Mouse (Mus musculus) forebrain, postnatal 0 days (tissue): ENCODE results near the gene Glis2. TPM values are rescaled to one million over a fixed set of nuclear protein-coding genes. Genes with fewer than 3 reads are reported as not detected.

Experiments
- ATAC-seq: fragments of 200-750 bp; cut with Nextera tagmentation; 2 replicates; pipeline ENCODE4 v1.8.0; 2017; ENCODE audit warnings: mild to moderate bottlenecking, moderate library complexity
- DNase-seq: peaks from one replicate; pipeline ENCODE4 v3.0.0-alpha.2; 2015
- H3K27ac ChIP-seq: fragments of 300-500 bp; sonication (generic); 2 replicates; pipeline ENCODE4 v1.5.1; 2014; ENCODE audit warnings: low read depth, mild to moderate bottlenecking, antibody characterized with exemption, low read length, moderate library complexity, mixed read lengths
- H3K27me3 ChIP-seq: fragments of 300-500 bp; sonication (generic); 2 replicates; pipeline ENCODE4 v1.6.1; 2014; ENCODE audit warnings: mild to moderate bottlenecking, low read length, mixed read lengths; ENCODE audit not compliant: insufficient read depth
- H3K36me3 ChIP-seq: fragments of 300-500 bp; sonication (generic); 2 replicates; pipeline ENCODE4 v1.6.1; 2014; ENCODE audit warnings: mild to moderate bottlenecking, moderate library complexity; ENCODE audit not compliant: insufficient read depth
- H3K4me1 ChIP-seq: fragments of 300-500 bp; sonication (generic); 2 replicates; pipeline ENCODE4 v1.6.1; 2014; ENCODE audit warnings: antibody characterized with exemption; ENCODE audit not compliant: insufficient read depth
- H3K4me2 ChIP-seq: fragments of 300-500 bp; sonication (generic); 2 replicates; pipeline ENCODE4 v1.6.1; 2014; ENCODE audit warnings: low read depth, mild to moderate bottlenecking, moderate library complexity
- H3K4me3 ChIP-seq: fragments of 300-500 bp; sonication (generic); 2 replicates; pipeline ENCODE4 v1.5.1; 2014; ENCODE audit warnings: low read depth, low read length, mixed read lengths
- H3K9ac ChIP-seq: fragments of 300-500 bp; sonication (generic); 2 replicates; pipeline ENCODE4 v1.6.1; 2014; ENCODE audit warnings: mild to moderate bottlenecking
- H3K9me3 ChIP-seq: fragments of 300-500 bp; sonication (generic); 2 replicates; pipeline ENCODE4 v1.6.1; 2016; ENCODE audit warnings: low read length
- CTCF ChIP-seq: sonication (generic); IDR thresholded peaks from 2 replicates; pipeline ENCODE4 v1.5.1; 2016; ENCODE audit warnings: antibody characterized with exemption, control low read depth, low read depth
- WGBS: fragments of 180-500 bp; shearing (Covaris S2); extraction: QIAGEN DNeasy Blood & Tissue Kit; methylation state at CpG from one replicate; pipeline ENCODE4 v1.1.7; 2014; 5-methylcytosine and 5-hydroxymethylcytosine counted together
- polyA plus RNA-seq: library from polyadenylated mRNA; unstranded; fragments of >200 nt; fragmentation: Nextera tagmentation; extraction: Ambion mirVana; gene quantifications from 2 replicates; pipeline ENCODE4 v1.2.1, GENCODE M21; 2015
- total RNA-seq: library from RNA; depleted of rRNA; stranded (reverse); fragments of >200 nt; gene quantifications from 2 replicates; pipeline ENCODE4 v1.2.3, GENCODE M21; 2014; rRNA removed

Glis2 gene
- total RNA-seq = 13.3 and 15.2 TPM in 2 replicates
- 7.1 and 11.6 TPM in 2 replicates for polyA plus RNA-seq

DNA sequence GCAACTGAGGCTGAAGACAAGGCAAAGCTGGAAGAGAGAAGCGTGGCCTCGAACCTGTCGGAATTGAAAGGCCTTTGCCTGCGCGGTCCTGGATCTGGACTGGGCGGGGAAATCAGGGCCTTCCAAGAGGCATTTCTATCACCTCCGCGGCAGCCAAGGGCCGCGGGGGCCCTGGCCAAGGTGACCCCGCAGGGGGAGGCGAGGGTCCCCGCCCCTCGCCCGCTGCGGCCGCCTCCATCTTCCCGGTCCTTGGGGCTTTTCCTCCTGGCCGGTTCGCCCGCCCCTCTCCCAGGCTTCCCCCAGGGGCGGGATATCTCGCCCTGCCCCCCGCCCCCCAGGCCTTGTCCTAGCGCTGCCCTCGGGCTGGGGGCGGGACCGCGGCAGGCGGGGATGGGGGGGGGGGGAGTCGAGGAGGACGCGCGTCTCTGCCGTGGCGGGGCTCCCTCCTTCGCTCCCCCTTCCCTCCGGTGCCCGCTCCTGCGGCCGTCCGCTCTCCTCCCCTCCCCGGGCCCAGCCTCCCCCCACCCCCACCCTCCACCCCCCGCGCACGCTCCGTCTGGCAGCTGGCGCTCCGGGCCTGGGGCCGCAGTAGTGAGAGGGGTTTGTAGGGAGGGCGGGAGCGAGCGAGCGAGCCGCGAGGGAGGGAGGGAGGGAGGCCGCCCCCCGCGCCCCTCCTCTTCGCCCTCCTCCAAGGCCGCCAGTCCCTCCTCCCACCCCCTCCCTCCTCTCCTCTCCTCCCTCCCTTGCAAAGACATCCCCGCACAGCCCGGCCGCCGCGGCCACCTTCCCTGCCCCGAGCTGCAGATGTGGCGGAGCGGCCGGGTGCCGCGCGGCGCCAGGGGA is at the start of gene Glis2:
Glis2 (plus strand) TSS at position 743 of the 843 bp plus-strand sequence.
- H3K9me3 ChIP-seq = no peaks in the 10 kb centered on the region
- H3K27me3 ChIP-seq = no peaks in the 10 kb centered on the region

GRCm38 (mm10) chr16:4544845-4545244 is 49.7 kb upstream of the Glis2 start:
- 82% methylated on average over 9 of the region's 9 CpGs for WGBS
- DNase-seq = no peak

More for the DNA sequence above, at the start of gene Glis2:
- Histone ChIP-seq H3K4me1 (peaks cover 36% of the 10 kb centered on the region), H3K4me3 (peak within 1 kb of the TSS; percentile 85), H3K4me2 (peak within 1 kb of the TSS; percentile 79), H3K36me3 (no peaks in the 10 kb centered on the region), H3K9ac (peak within 1 kb of the TSS; percentile 76), H3K27ac (peak within 1 kb of the TSS; percentile 90)
- DNase-seq (peak; percentile 88), ATAC-seq (peak; percentile 85)
- 2% methylated on average over 15 of the region's 74 CpGs for WGBS
- TF ChIP-seq CTCF = no peak

GRCm38 (mm10) chr16:4546838-4547237 is 47.7 kb upstream of the Glis2 start:
- no peak for DNase-seq

More at GRCm38 (mm10) chr16:4544845-4545244, 49.7 kb upstream of the Glis2 start:
- Histone ChIP-seq H3K36me3 (peaks cover 39% of the 10 kb centered on the region), H3K27ac (no peak overlapping the region), H3K9ac (no peak overlapping the region), H3K4me2 (no peak overlapping the region), H3K4me3 (no peak overlapping the region), H3K4me1 (no peaks in the 10 kb centered on the region), H3K27me3 (no peaks in the 10 kb centered on the region), H3K9me3 (no peaks in the 10 kb centered on the region)
- TF ChIP-seq CTCF = no peak
- ATAC-seq = no peak

GRCm38 (mm10) chr16:4547611-4548010 is 46.9 kb upstream of the Glis2 start:
- WGBS = 88% methylated on average over 5 of the region's 5 CpGs
- ATAC-seq = no peak

More at GRCm38 (mm10) chr16:4546838-4547237, 47.7 kb upstream of the Glis2 start:
- Histone ChIP-seq H3K9me3 (no peaks in the 10 kb centered on the region), H3K4me2 (no peak overlapping the region), H3K27me3 (no peaks in the 10 kb centered on the region), H3K9ac (no peak overlapping the region), H3K4me3 (no peak overlapping the region), H3K27ac (no peak overlapping the region), H3K4me1 (no peaks in the 10 kb centered on the region), H3K36me3 (peaks cover 51% of the 10 kb centered on the region)
- ATAC-seq = no peak
- no peak for TF ChIP-seq CTCF
- WGBS = 95% methylated on average over 8 of the region's 8 CpGs

GRCm38 (mm10) chr16:4548953-4549688 is 45.4 kb upstream of the Glis2 start:
- H3K27ac ChIP-seq = no peak overlapping the region
- H3K4me2 ChIP-seq = no peak overlapping the region
- H3K9ac ChIP-seq = no peak overlapping the region
- ATAC-seq = no peak
- WGBS = 92% methylated on average over 18 of the region's 18 CpGs
- no peak for DNase-seq
- H3K27me3 ChIP-seq = no peaks in the 10 kb centered on the region
- H3K4me3 ChIP-seq = no peak overlapping the region
- peaks cover 52% of the 10 kb centered on the region for H3K36me3 ChIP-seq
- no peaks in the 10 kb centered on the region for H3K9me3 ChIP-seq
- TF ChIP-seq CTCF = no peak
- no peaks in the 10 kb centered on the region for H3K4me1 ChIP-seq

More at GRCm38 (mm10) chr16:4547611-4548010, 46.9 kb upstream of the Glis2 start:
- no peaks in the 10 kb centered on the region for H3K9me3 ChIP-seq
- H3K27me3 ChIP-seq = no peaks in the 10 kb centered on the region
- H3K9ac ChIP-seq = no peak overlapping the region
- no peak for TF ChIP-seq CTCF
- no peak overlapping the region for H3K27ac ChIP-seq
- no peaks in the 10 kb centered on the region for H3K4me1 ChIP-seq
- H3K36me3 ChIP-seq = peaks cover 52% of the 10 kb centered on the region
- H3K4me2 ChIP-seq = no peak overlapping the region
- DNase-seq = no peak
- no peak overlapping the region for H3K4me3 ChIP-seq

DNA sequence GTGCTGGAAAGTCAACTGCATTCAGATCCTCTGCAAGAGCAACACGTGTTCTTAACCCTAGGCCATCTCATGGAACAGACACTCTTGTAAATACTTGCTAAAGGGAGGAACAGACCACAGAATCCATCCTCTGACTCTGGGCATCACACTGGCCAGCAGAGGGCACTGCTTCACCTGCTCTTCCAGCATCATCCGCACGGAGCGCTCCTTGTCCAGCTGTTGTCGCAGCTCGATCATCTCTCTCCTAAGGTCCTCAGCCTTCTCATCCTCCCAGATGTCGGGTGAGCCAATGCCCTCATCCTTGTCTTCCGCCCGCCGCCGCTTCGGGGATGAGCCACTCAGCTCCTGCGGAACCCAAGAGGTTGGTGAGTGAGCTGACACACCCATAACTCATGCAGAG is 43.5 kb upstream of the Glis2 start:
- H3K9me3 ChIP-seq = no peaks in the 10 kb centered on the region
- ATAC-seq = peak; percentile 81
- H3K4me2 ChIP-seq = no peak overlapping the region
- DNase-seq = peak; percentile 76
- H3K9ac ChIP-seq = no peak overlapping the region
- no peak overlapping the region for H3K4me3 ChIP-seq
- H3K27me3 ChIP-seq = no peaks in the 10 kb centered on the region
- no peak overlapping the region for H3K27ac ChIP-seq
- no peaks in the 10 kb centered on the region for H3K4me1 ChIP-seq
- 38% methylated on average over 13 of the region's 13 CpGs for WGBS
- TF ChIP-seq CTCF = peak; percentile 98
- H3K36me3 ChIP-seq = peaks cover 42% of the 10 kb centered on the region
